Mouse (Mus musculus): Measurements from ENCODE around the gene Tmem33. TPM values are rescaled to one million over a fixed set of nuclear protein-coding genes. Genes with fewer than 3 reads are reported as not detected.

The Tmem33 gene
- total and polyA plus RNA-seq, 3 experiments: 70.4 to 147 (median 134) TPM

DNA sequence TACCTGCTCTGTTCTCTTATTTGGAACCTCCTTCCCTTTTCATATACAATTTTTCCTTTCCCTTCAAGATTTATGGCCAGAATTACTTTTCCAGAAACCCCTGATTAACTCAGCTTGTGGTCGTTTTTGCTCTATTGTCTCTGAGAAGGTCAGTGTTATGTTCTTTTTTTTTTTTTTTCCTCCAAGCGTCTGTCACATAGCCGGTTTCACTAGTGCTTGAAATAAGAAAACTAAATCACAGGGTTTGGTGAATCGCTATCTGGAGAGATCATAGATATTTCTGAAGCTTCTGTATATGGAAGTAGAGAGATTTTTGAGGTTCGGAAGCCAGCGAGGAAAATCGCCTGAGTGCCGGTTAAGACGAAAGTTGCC is 220 bp upstream of the Tmem33 start:
- Histone ChIP-seq H3K27me3 (replicated peaks) (no peaks in the 10 kb centered on the region), H3K9me3 (replicated peaks; ENCODE audit: low read length) (no peaks in the 10 kb centered on the region), H3K27ac (ENCODE audit: insufficient read depth, low read depth) (no peak overlapping the region), H3K9ac (ENCODE audit: insufficient read depth, low read depth) (peak overlapping the region; percentile 86), H3K4me2 (ENCODE audit: insufficient read depth, low read depth, poor library complexity, severe bottlenecking) (peak overlapping the region; percentile 97), H3K4me1 (ENCODE audit: control insufficient read depth in 1 of 2, insufficient read depth in 2 of 2) (peaks cover 7 to 48% of the 10 kb centered on the region in 2 experiments; a peak in 3 of 4 replicates), H3K36me3 (replicated peaks in 1 of 2; ENCODE audit: control insufficient read depth in 1 of 2, insufficient read depth in 1 of 2, low read length in 1 of 2) (peaks cover 10 to 28% of the 10 kb centered on the region in 2 experiments), H3K4me3 (replicated peaks in 1 of 3; ENCODE audit: low read depth in 2 of 3, low read length in 2 of 3, poor library complexity in 1 of 3) (peak overlapping the region; percentile 52 to 82 (median 79)), H3K79me2 (replicated peaks; ENCODE audit: control insufficient read depth, extremely low read depth, insufficient read depth, poor library complexity, severe bottlenecking) (peaks cover 26% of the 10 kb centered on the region)
- DNase-seq (ENCODE audit: extremely low read depth): no peak
- no peak for TF ChIP-seq RAD21 (IDR thresholded peaks at IDR 0.05; ENCODE audit: low read depth, low read length)
- peak; percentile 90 for TF ChIP-seq ZNF384 (IDR thresholded peaks at IDR 0.05; ENCODE audit: low read depth, low read length)
- no peak for TF ChIP-seq SIN3A (IDR thresholded peaks at IDR 0.05; ENCODE audit: low read length)
- no peak for TF ChIP-seq PAX5 (IDR thresholded peaks at IDR 0.05; ENCODE audit: low read length)
- no peak for TF ChIP-seq GABPA (IDR thresholded peaks at IDR 0.05; ENCODE audit: insufficient replicate concordance, low read depth, low read length)
- 0 out of 2 replicates have a peak, but pooled peaks have one; percentile 28 for TF ChIP-seq EP300 (IDR thresholded peaks at IDR 0.05; ENCODE audit: low read length)
- in situ Hi-C loops (cut with MboI; ENCODE audit: low pct_ligation_motif_present, low pct_unique_long_range_greater_than_20kb, low sequenced_read_pairs): no loop called here
- dilution Hi-C loops (cut with MboI; ENCODE audit: extremely low pct_ligation_motif_present, extremely low pct_unique_long_range_greater_than_20kb, low sequenced_read_pairs): no loop called here

DNA sequence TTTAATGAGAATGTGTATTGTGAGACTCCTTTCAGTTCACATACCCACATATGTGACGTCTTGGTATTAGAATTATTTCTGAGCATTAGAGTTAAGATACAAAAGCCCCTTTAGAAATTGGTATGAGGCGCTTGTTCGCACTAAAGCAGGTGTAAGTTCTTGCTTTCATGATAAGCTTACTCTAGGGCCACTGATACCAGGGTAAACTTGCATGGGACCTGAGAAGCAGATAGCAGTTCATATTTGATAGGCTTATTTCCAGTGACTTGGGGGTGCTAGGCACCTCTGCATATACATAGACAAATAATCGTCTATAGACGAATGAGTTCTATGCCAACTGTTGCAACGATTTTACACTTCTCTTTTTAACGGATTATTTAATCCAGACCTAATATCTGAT is 2.6 kb downstream of the Tmem33 start:
- no peak for DNase-seq (ENCODE audit: extremely low read depth)
- Histone ChIP-seq H3K4me3 (replicated peaks in 1 of 3; ENCODE audit: low read depth in 2 of 3, low read length in 2 of 3, poor library complexity in 1 of 3) (no peak overlapping the region), H3K4me2 (ENCODE audit: insufficient read depth, low read depth, poor library complexity, severe bottlenecking) (no peak overlapping the region), H3K9me3 (replicated peaks; ENCODE audit: low read length) (no peaks in the 10 kb centered on the region), H3K36me3 (replicated peaks in 1 of 2; ENCODE audit: control insufficient read depth in 1 of 2, insufficient read depth in 1 of 2, low read length in 1 of 2) (peaks cover 26 to 57% of the 10 kb centered on the region in 2 experiments), H3K27me3 (replicated peaks) (no peaks in the 10 kb centered on the region), H3K79me2 (replicated peaks; ENCODE audit: control insufficient read depth, extremely low read depth, insufficient read depth, poor library complexity, severe bottlenecking) (peaks cover 34% of the 10 kb centered on the region), H3K27ac (ENCODE audit: insufficient read depth, low read depth) (no peak overlapping the region), H3K4me1 (ENCODE audit: control insufficient read depth in 1 of 2, insufficient read depth in 2 of 2) (peaks cover 2 to 40% of the 10 kb centered on the region in 2 experiments; a peak in 3 of 4 replicates), H3K9ac (ENCODE audit: insufficient read depth, low read depth) (no peak overlapping the region)
- in situ Hi-C loops (cut with MboI; ENCODE audit: low pct_ligation_motif_present, low pct_unique_long_range_greater_than_20kb, low sequenced_read_pairs) (no loop called here), dilution Hi-C loops (cut with MboI; ENCODE audit: extremely low pct_ligation_motif_present, extremely low pct_unique_long_range_greater_than_20kb, low sequenced_read_pairs) (no loop called here)
- TF ChIP-seq ZNF384 (IDR thresholded peaks at IDR 0.05; ENCODE audit: low read depth, low read length): no peak
- no peak for TF ChIP-seq RCOR1 (conservative IDR thresholded peaks at IDR 0.05; ENCODE audit: low read depth, low read length)
- TF ChIP-seq POLR2A (IDR thresholded peaks at IDR 0.05; ENCODE audit: low read depth, low read length): no peak
- TF ChIP-seq MAFK (IDR thresholded peaks at IDR 0.05; ENCODE audit: insufficient replicate concordance, low read length): no peak
- no peak for TF ChIP-seq POLR2AphosphoS2 (IDR thresholded peaks at IDR 0.05; ENCODE audit: low read depth, low read length)
- no peak for TF ChIP-seq MXI1 (IDR thresholded peaks at IDR 0.05; ENCODE audit: low read depth, low read length)
- no peak for TF ChIP-seq USF2 (conservative IDR thresholded peaks at IDR 0.05; ENCODE audit: low read depth, low read length)
- TF ChIP-seq TCF12 (IDR thresholded peaks at IDR 0.05; ENCODE audit: low read depth, low read length): no peak
- no peak for TF ChIP-seq MYC (IDR thresholded peaks at IDR 0.05; ENCODE audit: low read depth, low read length)
- no peak for TF ChIP-seq ZC3H11A (IDR thresholded peaks at IDR 0.05; ENCODE audit: low read depth, low read length)
- no peak for TF ChIP-seq JUND (conservative IDR thresholded peaks at IDR 0.05; ENCODE audit: low read depth, low read length)
- no peak for TF ChIP-seq BHLHE40 (IDR thresholded peaks at IDR 0.05; ENCODE audit: low read depth, low read length)
- TF ChIP-seq KAT2A (IDR thresholded peaks at IDR 0.05; ENCODE audit: insufficient replicate concordance, low read length): no peak
- TF ChIP-seq MAX (IDR thresholded peaks at IDR 0.05; ENCODE audit: low read length): no peak
- no peak for TF ChIP-seq NELFE (IDR thresholded peaks at IDR 0.05; ENCODE audit: low read depth, low read length)
- TF ChIP-seq MEF2A (IDR thresholded peaks at IDR 0.05; ENCODE audit: borderline replicate concordance, low read depth, low read length): no peak

Measured in CH12.LX (cell line).